Mouse (Mus musculus): ENCODE measurements at regions not wholly inside any gene's neighbourhood (a gene's known extent, or its start where the extent isn't known, plus 50 kb on each side); places are given as distances from the start of the nearest gene placed in this dataset.

- no peak for TF ChIP-seq CTCF (IDR thresholded peaks at IDR 0.05; ENCODE audit: low read depth)
- WGBS: 57% methylated on average over 4 of the region's 4 CpGs
- Histone ChIP-seq H3K27me3 (ENCODE audit: insufficient read depth, low read length) (no peaks in the 10 kb centered on the region), H3K36me3 (ENCODE audit: insufficient read depth) (no peaks in the 10 kb centered on the region), H3K27ac (ENCODE audit: low read depth, low read length) (no peak overlapping the region), H3K4me2 (ENCODE audit: low read depth) (no peak overlapping the region), H3K9ac (no peak overlapping the region), H3K4me1 (ENCODE audit: insufficient read depth) (no peaks in the 10 kb centered on the region), H3K9me3 (ENCODE audit: low read length) (no peaks in the 10 kb centered on the region), H3K4me3 (ENCODE audit: low read depth, low read length) (no peak overlapping the region)
- DNase-seq: peak; percentile 54
- peak; percentile 95 for ATAC-seq
Measured at GRCm38 (mm10) chr5:55612961-55613360, 1614.7 kb downstream of the Stim2 start.
